Mouse (Mus musculus) liver, embryonic 11.5 days (tissue): ENCODE data around the gene Ntan1. TPM values are rescaled to one million over a fixed set of nuclear protein-coding genes. Genes with fewer than 3 reads are reported as not detected.

Experiments
- ATAC-seq: fragments of 200-750 bp; cut with Nextera tagmentation; replicated peaks from 2 replicates; pipeline ENCODE4 v1.8.0; 2017; ENCODE audit warnings: moderate number of reproducible peaks, mild to moderate bottlenecking, moderate TSS enrichment, moderate library complexity; ENCODE audit not compliant: low FRiP score
- DNase-seq: peaks from one replicate; pipeline ENCODE4 v3.0.0-alpha.2; 2017; ENCODE audit warnings: low spot score
- H3K27ac ChIP-seq: fragments of 300-500 bp; sonication (generic); 2 replicates; pipeline ENCODE4 v1.5.1; 2014; ENCODE audit warnings: mild to moderate bottlenecking, low read depth, low read length, control low read depth
- H3K27me3 ChIP-seq: fragments of 300-500 bp; sonication (generic); replicated peaks from 2 replicates; pipeline ENCODE4 v1.6.1; 2014; ENCODE audit warnings: low read length, mixed read lengths; ENCODE audit not compliant: control insufficient read depth, insufficient read depth
- H3K36me3 ChIP-seq: fragments of 300-500 bp; sonication (generic); 2 replicates; pipeline ENCODE4 v1.6.1; 2014; ENCODE audit warnings: mild to moderate bottlenecking, low read length, moderate library complexity, mixed read lengths; ENCODE audit not compliant: control insufficient read depth, insufficient read depth
- H3K4me1 ChIP-seq: fragments of 300-500 bp; sonication (generic); replicated peaks from 2 replicates; pipeline ENCODE4 v1.6.1; 2014; ENCODE audit warnings: low read length, mixed read lengths; ENCODE audit not compliant: control insufficient read depth, insufficient read depth
- H3K4me2 ChIP-seq: fragments of 300-500 bp; sonication (generic); 2 replicates; pipeline ENCODE4 v1.6.1; 2014; ENCODE audit warnings: mild to moderate bottlenecking, control low read depth, moderate library complexity
- H3K4me3 ChIP-seq: fragments of 300-500 bp; sonication (generic); 2 replicates; pipeline ENCODE4 v1.5.1; 2014; ENCODE audit warnings: low read depth, low read length, control low read depth
- H3K9ac ChIP-seq: fragments of 300-500 bp; sonication (generic); 2 replicates; pipeline ENCODE4 v1.6.1; 2014; ENCODE audit warnings: low read depth, low read length, control low read depth
- H3K9me3 ChIP-seq: fragments of 300-500 bp; sonication (generic); 2 replicates; pipeline ENCODE4 v1.6.1; 2016; ENCODE audit warnings: low read length, inconsistent platforms, mixed read lengths; ENCODE audit not compliant: control insufficient read depth
- WGBS: fragments of 180-500 bp; shearing (Covaris S2); extraction: QIAGEN DNeasy Blood & Tissue Kit; methylation state at CpG from one replicate; pipeline ENCODE4 v1.1.7; 2014; 5-methylcytosine and 5-hydroxymethylcytosine counted together
- polyA plus RNA-seq: library from polyadenylated mRNA; unstranded; fragments of >200 nt; fragmentation: Nextera tagmentation; extraction: Ambion mirVana; gene quantifications from 2 replicates; pipeline ENCODE4 v1.2.1, GENCODE M21; 2014

Gene Ntan1
- polyA plus RNA-seq, 1 experiment from 2014 or later, result 83.8 TPM

DNA sequence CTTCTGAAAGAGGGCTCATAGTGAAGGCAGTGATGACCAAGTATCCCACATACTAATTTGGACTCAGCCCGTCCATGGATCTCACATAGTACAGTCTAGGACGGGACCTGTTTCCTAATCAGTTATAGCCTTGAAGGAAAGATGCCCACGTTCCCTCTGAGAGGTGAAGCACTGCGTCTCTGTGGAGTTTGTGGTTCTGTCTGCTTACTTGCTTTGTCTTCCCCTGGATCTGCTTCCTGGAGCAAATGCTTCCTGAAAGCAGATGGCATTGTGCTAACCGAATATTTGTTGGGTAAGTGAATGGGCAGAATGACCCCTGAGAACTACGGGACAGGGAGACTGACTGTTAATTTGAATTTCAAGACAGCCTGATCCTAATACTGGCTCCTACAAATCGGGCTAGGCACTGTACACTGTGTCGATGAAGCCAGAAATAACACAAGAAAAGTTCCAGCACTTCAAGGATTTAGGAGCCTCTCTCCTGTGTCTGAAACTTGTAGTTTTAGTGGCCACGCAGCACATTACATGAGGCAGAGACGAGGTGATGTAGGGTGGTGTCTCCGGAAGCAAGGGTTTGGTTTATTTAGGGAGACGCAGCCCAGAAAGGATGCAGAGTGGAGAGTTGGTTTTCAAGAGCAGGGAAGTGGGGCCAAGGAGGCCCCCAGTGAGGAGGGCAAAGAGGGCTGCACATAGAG lies 1.3 kb downstream of the Ntan1 start:
- Histone ChIP-seq H3K9ac (peak overlapping the region; percentile 77), H3K36me3 (peaks cover 10% of the 10 kb centered on the region; the same call in 1 of the 2 replicates), H3K4me1 (peaks cover 10% of the 10 kb centered on the region; the same call in 1 of the 2 replicates), H3K27me3 (no peaks in the 10 kb centered on the region), H3K4me2 (peak overlapping the region; percentile 93), H3K27ac (peak overlapping the region; percentile 35; the same call in 1 of the 2 replicates), H3K9me3 (no peaks in the 10 kb centered on the region), H3K4me3 (peak overlapping the region; percentile 55)
- DNase-seq (no peak), ATAC-seq (no peak)
- WGBS, result 38% methylated on average over 12 of the region's 12 CpGs

GRCm38 (mm10) chr16:13820771-13821170 lies 2.1 kb downstream of the Ntan1 start:
- 92% methylated on average over 5 of the region's 5 CpGs for WGBS
- no peak overlapping the region for H3K9ac ChIP-seq

GRCm38 (mm10) chr16:13825781-13826490 lies 7.3 kb downstream of the Ntan1 start:
- 77% methylated on average over 7 of the region's 7 CpGs for WGBS
- ATAC-seq, result no peak
- Histone ChIP-seq H3K27me3 (no peaks in the 10 kb centered on the region), H3K4me1 (peaks cover 2% of the 10 kb centered on the region; the same call in 1 of the 2 replicates), H3K4me2 (no peak overlapping the region), H3K9me3 (no peaks in the 10 kb centered on the region), H3K9ac (no peak overlapping the region), H3K27ac (no peak overlapping the region), H3K36me3 (peaks cover 17% of the 10 kb centered on the region; the same call in 1 of the 2 replicates), H3K4me3 (no peak overlapping the region)
- no peak for DNase-seq

More at GRCm38 (mm10) chr16:13820771-13821170, 2.1 kb downstream of the Ntan1 start:
- DNase-seq (no peak), ATAC-seq (no peak)
- peaks cover 10% of the 10 kb centered on the region; the same call in 1 of the 2 replicates for H3K36me3 ChIP-seq
- no peak overlapping the region for H3K4me3 ChIP-seq
- no peaks in the 10 kb centered on the region for H3K9me3 ChIP-seq
- H3K4me1 ChIP-seq, result peaks cover 10% of the 10 kb centered on the region; the same call in 1 of the 2 replicates
- no peaks in the 10 kb centered on the region for H3K27me3 ChIP-seq
- peak overlapping the region; percentile 93 for H3K4me2 ChIP-seq
- no peak overlapping the region for H3K27ac ChIP-seq

DNA sequence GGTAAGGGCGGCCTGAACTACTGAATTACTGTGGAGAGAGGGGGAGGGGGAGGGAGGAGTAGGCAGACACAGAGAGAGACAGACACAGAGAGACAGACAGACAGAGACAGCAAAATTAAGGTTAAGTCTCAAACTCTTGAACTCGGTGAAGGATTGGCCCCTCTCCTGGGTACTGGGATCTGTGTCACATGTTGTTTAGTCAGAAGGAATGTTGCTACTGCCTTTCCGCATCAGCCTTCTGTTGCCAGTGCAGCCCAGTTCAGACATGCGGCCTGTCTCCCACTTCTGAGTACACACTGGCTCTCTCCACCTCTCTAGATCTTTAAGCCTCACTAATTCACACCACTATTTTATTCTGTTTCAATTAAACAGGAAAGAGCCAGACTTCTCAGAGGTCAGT lies 7.9 kb downstream of the Ntan1 start:
- WGBS, result 85% methylated on average over 4 of the region's 4 CpGs
- Histone ChIP-seq H3K27me3 (no peaks in the 10 kb centered on the region), H3K36me3 (peaks cover 21% of the 10 kb centered on the region), H3K27ac (no peak overlapping the region), H3K4me3 (no peak overlapping the region), H3K9ac (no peak overlapping the region), H3K4me1 (peaks cover 2% of the 10 kb centered on the region; the same call in 1 of the 2 replicates), H3K4me2 (no peak overlapping the region), H3K9me3 (no peaks in the 10 kb centered on the region)
- DNase-seq (no peak), ATAC-seq (no peak)

DNA sequence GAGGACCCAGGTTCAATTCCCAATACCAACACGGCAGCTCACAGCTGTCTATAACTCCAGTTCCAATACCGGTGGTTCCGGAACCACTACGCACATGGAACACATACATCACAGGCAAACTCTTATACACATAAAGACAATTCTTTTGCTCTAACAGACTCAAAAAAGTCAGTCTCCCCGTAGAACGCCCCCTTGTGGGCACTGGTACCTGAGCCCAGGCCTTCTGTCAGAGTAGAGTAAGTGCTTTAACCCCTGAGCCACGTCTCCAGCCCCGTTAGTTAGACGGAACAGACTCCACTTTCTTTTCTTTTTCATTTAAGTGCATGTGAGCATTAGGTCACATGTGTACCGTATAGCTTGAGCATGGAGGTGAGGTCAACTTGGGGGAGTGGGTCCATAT lies 11.8 kb downstream of the Ntan1 start:
- H3K4me2 ChIP-seq, result no peak overlapping the region
- H3K27ac ChIP-seq, result no peak overlapping the region
- H3K4me1 ChIP-seq, result no peaks in the 10 kb centered on the region
- H3K9me3 ChIP-seq, result no peaks in the 10 kb centered on the region
- no peak for DNase-seq
- peaks cover 30% of the 10 kb centered on the region for H3K36me3 ChIP-seq
- H3K9ac ChIP-seq, result no peak overlapping the region
- WGBS, result 91% methylated on average over 10 of the region's 10 CpGs
- no peaks in the 10 kb centered on the region for H3K27me3 ChIP-seq
- no peak overlapping the region for H3K4me3 ChIP-seq
- ATAC-seq, result no peak

DNA sequence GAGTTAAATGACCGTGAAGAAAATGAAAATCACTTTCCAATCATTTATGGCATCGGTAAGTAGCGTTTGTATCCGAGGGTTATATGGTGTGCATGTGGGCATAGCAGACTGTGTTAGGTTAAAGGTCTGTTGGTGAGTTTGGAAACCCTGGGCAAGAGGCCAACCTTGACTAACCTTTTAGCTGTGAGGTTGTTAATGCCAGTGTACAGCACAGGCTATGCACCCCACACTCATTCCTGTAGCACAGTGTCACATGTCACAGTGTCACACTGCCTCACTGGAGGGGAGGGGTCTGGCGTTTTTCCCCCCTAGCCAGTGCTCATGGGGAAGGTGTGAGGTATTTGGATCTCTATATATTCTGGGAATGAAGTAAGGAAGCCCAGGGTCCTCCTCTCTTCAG lies 13.0 kb downstream of the Ntan1 start:
- ATAC-seq, result no peak
- Histone ChIP-seq H3K4me1 (no peaks in the 10 kb centered on the region), H3K4me2 (no peak overlapping the region), H3K9ac (no peak overlapping the region), H3K36me3 (peaks cover 39% of the 10 kb centered on the region), H3K27ac (no peak overlapping the region), H3K9me3 (no peaks in the 10 kb centered on the region), H3K4me3 (no peak overlapping the region), H3K27me3 (no peaks in the 10 kb centered on the region)
- WGBS, result 78% methylated on average over 5 of the region's 5 CpGs
- DNase-seq, result no peak

- 91% methylated on average over 5 of the region's 5 CpGs for WGBS
- Histone ChIP-seq H3K9me3 (no peaks in the 10 kb centered on the region), H3K4me2 (no peak overlapping the region), H3K4me1 (no peaks in the 10 kb centered on the region), H3K9ac (no peak overlapping the region), H3K27ac (no peak overlapping the region), H3K4me3 (no peak overlapping the region), H3K36me3 (peaks cover 41% of the 10 kb centered on the region), H3K27me3 (no peaks in the 10 kb centered on the region)
- no peak for DNase-seq
- ATAC-seq, result no peak
These were observed 15.7 kb downstream of the Ntan1 start for GRCm38 (mm10) chr16:13834382-13834781.

GRCm38 (mm10) chr16:13840056-13840455 lies 21.4 kb downstream of the Ntan1 start:
- H3K4me3 ChIP-seq, result no peak overlapping the region
- H3K4me1 ChIP-seq, result no peaks in the 10 kb centered on the region
- DNase-seq (no peak), ATAC-seq (no peak)
- no peak overlapping the region for H3K27ac ChIP-seq
- no peaks in the 10 kb centered on the region for H3K9me3 ChIP-seq
- 90% methylated on average over 7 of the region's 7 CpGs for WGBS
- no peaks in the 10 kb centered on the region for H3K27me3 ChIP-seq
- H3K9ac ChIP-seq, result no peak overlapping the region
- H3K36me3 ChIP-seq, result peaks cover 32% of the 10 kb centered on the region
- H3K4me2 ChIP-seq, result no peak overlapping the region
